Mouse (Mus musculus): ENCODE results near the gene Nav2.

Gene Nav2

GRCm38 (mm10) chr7:49418841-49419240 is 510.3 kb downstream of the Nav2 start:
- no peak for DNase-seq

- DNase-seq: no peak
Observed at GRCm38 (mm10) chr7:49420139-49420802, 511.8 kb downstream of the Nav2 start.

DNA sequence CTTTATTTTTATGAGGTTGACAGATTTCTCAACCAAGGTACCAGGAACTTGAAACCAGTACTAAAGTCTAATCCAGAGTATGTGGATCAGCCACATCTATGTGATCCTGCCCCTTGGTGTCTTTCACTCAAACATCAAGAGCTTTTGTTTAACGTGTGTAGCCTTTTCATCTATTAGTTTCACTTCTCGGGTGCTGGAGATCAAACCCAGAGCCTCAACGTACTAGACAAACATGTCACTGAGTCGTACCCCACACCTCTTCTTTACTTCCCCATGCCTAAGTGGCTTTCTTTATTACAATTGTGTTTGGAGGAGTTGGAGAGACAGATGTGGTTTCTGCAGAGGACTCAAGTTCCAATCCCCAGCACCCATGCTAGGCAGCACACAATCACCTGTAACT is 512.7 kb downstream of the Nav2 start:
- DNase-seq: no peak

DNA sequence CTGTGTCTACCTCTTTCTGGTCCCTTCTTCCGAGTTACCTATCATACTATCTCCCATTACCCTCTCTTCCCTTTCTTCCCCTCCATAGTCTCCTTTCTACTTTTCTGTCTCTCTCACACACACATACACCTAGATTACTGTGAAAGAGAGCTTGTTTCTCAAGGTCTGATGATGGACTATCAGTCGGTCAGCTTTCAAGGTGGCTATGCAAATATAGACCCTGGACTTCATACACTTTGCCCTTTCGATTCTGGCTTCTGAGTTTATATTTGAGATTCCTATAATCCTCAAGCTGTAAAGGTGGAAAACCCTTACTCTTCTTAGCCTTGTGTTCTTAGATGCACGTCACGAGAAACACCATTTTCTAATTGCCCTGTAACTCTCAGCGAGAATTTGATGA is 515.4 kb downstream of the Nav2 start:
- DNase-seq: no peak

DNA sequence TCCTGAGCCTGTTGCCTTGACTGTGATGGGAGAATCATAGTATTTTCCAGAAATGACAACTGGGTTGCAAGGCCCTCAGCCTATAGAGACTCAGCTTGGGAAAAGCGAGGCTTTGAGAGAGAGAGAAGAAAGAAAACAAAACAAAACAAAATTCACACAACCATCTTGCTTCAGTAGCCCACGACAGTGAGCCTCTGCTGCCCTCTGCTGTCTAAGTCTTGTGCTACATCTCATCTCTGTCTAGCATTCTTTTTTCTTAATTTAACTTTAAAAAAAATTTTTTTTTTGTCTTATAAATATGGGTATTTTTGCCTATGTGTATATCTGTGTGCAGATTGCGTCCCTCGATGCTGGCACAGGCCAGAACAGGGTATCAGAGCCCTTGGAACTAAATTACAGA is 517.5 kb downstream of the Nav2 start:
- DNase-seq: no peak

- no peak for DNase-seq
Observed at GRCm38 (mm10) chr7:49427843-49428242, 519.3 kb downstream of the Nav2 start.

- no peak for DNase-seq
Observed at GRCm38 (mm10) chr7:49428947-49429346, 520.4 kb downstream of the Nav2 start.

GRCm38 (mm10) chr7:49430808-49431207 is 522.3 kb downstream of the Nav2 start:
- DNase-seq: peak; percentile 97

GRCm38 (mm10) chr7:49433945-49434344 is 525.4 kb downstream of the Nav2 start:
- no peak for DNase-seq

- DNase-seq: no peak
Observed at GRCm38 (mm10) chr7:49436492-49436891, 528.0 kb downstream of the Nav2 start.

- DNase-seq: peak; percentile 92
Observed at GRCm38 (mm10) chr7:49437901-49438300, 529.4 kb downstream of the Nav2 start.

DNA sequence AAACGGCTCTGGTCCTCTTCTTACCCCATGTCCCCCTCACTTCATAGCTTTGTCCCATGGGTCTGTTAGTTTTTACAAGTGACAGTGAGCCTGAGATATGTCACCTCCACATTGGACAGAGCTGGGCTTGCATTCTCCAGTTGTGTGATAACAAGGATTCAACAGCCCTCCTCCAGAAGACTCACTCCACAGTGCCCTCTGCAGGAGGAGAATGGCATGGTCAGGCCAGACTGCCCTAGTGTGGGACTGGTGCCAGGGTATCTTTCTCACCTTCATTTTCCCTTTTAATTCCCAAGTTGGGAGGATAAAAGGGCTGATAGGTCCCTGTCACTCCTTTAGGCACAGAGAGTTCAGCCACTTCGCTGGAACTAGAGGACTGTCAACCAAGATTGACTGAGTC is 530.6 kb downstream of the Nav2 start:
- peak; percentile 88 for DNase-seq

DNA sequence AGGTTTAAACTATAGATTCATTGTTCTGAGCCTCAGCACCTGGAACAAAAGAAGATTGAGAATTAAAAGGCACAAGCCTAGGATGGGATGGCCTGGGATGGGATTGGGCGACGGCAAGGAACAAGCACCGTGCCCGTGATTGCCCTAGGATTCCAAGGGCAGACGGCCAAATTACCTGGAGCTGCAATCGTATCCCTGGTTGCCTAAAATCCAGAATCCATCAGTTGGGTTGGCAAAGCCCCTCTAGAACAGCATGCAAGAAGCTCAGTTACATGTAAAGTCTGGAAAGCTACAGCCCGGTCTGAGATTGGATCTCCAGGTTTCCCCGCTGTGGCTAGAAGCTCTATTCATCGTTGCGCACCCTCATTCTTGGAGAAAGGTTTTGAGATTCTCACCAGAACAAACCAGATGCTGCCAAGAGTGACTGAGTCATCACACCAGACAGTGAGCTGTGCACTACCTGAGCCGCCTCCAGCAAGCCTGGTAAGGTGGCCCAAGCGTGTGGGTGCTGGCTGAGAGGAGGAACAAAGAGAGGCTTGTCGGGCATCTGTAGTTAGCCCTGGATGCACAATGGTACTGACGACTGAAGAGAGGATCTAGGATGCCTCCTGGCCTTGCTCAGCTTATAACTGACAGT is 531.9 kb downstream of the Nav2 start:
- DNase-seq: peak; percentile 71

DNA sequence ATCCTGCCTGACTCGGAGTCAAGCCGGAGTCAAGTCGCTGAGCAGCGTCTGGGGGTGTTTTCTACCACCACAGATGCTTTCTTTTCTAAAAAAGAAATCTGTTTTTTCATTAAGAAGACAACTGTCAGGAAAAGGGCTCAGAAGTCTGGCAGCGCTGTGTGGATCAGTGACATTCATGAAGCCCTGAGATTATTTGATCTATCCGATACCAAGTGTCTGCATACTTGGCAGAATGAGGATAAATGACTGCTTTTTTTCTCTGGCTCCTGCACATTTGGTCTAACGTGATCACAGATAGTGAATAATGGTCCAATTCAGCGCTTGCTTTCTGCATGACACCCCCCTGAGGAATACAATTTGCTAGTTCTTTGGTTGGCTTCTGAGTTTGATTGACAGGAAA is 533.7 kb downstream of the Nav2 start:
- DNase-seq: no peak

GRCm38 (mm10) chr7:49448580-49448979 is 540.1 kb downstream of the Nav2 start:
- no peak for DNase-seq

- DNase-seq: peak; percentile 87
Observed at GRCm38 (mm10) chr7:49450261-49451141, 542.0 kb downstream of the Nav2 start.

- no peak for DNase-seq
Observed at GRCm38 (mm10) chr7:49451240-49451639, 542.7 kb downstream of the Nav2 start.

- DNase-seq: no peak
Observed at GRCm38 (mm10) chr7:49452274-49452673, 543.8 kb downstream of the Nav2 start.

GRCm38 (mm10) chr7:49454601-49455000 is 546.1 kb downstream of the Nav2 start:
- DNase-seq: no peak

DNA sequence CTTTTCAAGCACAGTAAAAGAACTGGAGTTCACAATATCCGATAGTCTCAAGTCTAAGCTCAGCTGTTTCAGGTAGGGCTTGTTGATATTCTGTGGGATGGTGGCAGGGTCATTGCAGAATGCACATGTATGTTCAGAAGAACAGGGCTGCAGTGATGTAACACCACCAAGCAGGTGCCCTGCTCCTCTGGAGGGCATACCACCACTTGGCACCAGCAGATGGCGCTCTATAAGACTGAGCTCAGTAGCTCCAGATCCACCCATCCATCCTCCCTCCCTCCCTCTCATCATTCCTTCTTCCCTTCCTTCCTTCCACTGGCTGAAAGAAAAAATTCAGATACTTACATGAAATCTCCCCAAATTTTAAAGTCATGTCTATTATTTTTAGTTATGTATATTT is 547.6 kb downstream of the Nav2 start:
- DNase-seq: peak; percentile 85

DNA sequence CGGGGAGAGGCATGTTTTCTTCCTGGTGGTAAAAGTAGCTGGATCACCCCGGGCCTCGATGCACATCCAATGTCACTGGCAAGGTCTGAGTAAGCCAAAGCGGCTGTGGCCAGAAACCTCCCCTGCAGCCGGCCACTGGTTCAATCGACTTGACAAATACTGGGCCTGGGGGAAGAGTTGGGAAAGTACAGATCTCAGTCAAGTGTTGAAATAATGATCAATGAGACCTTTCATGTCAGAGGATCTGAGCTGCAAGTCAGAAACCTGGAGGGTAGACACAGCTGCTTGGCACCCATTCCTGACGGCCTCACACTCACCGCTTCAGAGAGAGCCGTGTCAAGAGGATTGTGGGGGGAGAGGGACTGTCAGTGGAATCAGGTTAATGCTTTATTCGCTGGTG is 548.9 kb downstream of the Nav2 start:
- peak; percentile 87 for DNase-seq

- peak; percentile 76 for DNase-seq
Observed at GRCm38 (mm10) chr7:49457890-49458289, 549.4 kb downstream of the Nav2 start.

DNA sequence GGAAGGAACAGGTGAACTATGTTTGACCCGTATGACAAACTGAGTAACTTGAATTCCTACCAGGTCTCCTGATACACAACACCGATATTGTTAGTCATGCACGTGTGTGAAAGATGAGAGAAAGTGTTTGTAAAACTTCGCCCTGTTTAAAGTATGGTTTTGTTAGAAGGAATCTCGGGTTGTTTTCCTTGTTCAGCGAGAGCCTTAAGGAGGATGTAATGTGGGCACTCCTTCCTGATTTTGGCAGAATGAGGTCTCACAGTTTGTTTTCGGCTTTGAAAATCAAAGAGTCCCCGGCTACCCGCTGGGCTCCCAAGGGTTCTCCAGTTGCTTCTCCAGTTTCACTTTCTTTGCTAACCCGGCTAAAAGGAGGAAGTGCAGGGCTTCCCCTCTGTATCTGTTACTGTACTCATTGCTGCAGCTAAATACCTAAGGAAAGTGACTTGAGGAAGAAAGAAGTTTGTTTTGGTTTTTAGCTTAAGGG is 553.9 kb downstream of the Nav2 start:
- DNase-seq: peak; percentile 93

DNA sequence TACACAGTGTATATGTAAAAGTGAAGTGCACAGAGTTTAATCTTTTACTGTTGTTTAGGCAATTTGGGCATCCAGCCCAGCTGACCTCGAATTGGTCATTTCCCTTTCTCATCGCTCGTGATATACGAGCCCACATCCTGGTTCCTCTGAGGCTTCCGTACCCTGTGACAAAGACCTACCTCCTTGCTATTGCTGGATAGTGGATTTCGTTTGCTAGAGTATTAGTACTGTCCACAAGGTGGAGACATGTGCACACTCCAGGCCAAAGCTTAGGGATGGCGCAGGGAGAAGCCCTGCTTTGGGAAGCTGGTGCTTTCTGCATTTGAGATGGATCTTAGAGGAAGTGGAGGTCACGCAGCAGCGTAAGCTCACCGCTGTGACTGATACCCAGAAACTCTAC is 559.3 kb downstream of the Nav2 start:
- peak; percentile 95 for DNase-seq

Measured in heart, adult 11 months (tissue).